Mouse (Mus musculus): Measurements from ENCODE around the gene Carm1.

- TF ChIP-seq CTCF (IDR thresholded peaks at IDR 0.05; ENCODE audit: insufficient read depth, low read depth, low read length): no peak
- TF ChIP-seq POLR2A (IDR thresholded peaks at IDR 0.05; ENCODE audit: insufficient read depth, low read depth, low read length): no peak
Observed at GRCm38 (mm10) chr9:21588350-21588749, 41.7 kb downstream of the Carm1 start.
